Mouse (Mus musculus) testis, postnatal 10 days (tissue): ENCODE data around the gene Exosc5.

Experiments
- DNase-seq: peaks from one replicate; pipeline ENCODE4 v3.0.0; 2021; ENCODE audit warnings: low spot score

Gene Exosc5

DNA sequence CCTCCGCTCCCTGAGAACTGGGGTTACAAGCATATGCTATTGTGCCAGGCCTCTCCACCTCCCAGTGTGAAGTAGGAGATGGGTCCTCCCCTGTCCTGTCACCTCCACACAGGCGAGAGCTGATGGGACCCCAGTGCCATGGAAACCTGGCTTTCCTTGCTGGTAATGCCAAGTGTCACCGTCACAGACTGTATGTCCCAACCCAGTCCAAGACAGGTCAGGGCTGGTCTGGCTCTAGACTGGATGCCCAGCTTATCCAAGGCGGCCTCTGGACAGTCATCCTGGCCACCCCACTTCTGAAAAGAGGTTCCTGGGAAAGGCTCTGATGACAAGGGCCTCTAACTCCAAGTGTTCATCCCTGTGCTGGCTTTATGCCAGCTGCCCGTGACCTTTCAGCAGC, 21.9 kb upstream of the Exosc5 start:
- DNase-seq = no peak

DNA sequence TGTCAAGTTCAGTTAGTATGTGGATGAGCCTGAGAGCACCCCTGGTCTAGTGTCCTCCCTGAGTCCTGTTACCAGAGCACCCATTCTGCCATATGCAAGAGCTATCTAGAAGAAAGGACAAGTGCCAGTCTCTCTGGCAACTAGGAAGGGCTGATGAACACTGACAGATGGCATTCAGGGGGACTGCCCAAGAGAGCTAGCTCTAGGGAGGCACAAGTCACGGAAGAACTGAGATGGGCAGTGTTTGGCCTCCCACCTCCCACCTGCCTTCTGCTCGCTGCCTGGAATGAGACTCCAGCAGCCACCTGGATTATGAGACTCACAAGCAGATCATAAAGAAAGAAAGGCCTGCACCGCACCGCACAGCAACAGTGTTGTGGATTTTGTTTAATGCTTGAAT, 19.2 kb upstream of the Exosc5 start:
- no peak for DNase-seq

DNA sequence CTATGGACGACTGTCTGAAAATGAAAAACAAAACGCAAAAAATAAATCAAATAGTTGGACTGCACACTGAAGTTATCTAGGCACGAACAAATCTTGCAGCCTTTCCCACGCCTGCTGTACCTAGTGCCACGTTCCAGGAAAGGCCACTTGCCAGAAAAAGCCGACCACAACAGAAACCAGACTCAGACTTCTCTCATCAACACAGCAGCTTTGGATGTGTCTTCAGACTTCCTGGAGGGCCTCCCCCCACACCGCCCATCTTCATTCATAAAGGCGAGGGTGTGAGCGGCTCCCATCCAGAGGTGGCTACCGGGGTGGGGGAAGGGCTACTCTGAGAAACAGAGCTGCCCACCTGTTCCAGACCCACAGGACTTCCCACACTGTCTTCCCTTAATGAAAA, 14.8 kb upstream of the Exosc5 start:
- DNase-seq = no peak

DNA sequence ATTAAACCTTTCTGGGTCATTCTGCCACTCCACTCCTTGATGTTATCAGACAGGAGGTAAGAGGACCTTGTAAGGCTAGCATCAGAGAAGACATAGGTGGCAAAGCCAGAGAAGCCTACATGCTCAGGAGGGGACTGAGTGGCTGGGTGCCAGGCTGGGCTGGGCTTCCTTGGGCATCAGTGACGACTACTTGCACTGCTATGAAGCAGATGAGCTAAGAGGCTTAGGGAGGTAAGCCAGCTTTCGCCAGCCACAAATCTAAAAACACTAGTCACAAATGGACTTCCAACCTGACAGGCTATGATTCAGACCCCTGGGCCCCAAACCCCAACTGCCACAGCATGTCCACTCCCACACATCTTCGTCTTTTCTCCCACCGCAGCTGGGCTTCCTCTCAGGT, 14.3 kb upstream of the Exosc5 start:
- DNase-seq = peak; percentile 69

DNA sequence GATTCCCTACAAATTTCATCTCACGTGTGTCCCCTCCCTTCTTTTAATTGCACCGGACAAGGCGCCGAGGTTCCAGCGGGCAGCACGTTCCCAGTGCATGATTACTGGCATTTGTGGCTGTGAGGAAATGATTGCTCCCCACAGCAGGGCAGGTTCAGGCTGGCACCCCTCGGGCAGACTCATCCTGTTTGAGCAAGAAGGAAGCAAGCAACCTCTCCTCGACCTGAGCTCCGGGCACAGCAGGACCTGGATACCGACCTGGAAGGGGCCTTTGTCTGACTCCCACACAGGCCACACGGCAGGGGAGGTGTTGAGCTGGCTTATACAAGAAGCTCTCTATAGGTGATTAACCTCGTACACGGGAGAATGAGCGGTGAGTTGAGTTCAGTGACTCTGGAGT, 13.9 kb upstream of the Exosc5 start:
- DNase-seq = no peak

DNA sequence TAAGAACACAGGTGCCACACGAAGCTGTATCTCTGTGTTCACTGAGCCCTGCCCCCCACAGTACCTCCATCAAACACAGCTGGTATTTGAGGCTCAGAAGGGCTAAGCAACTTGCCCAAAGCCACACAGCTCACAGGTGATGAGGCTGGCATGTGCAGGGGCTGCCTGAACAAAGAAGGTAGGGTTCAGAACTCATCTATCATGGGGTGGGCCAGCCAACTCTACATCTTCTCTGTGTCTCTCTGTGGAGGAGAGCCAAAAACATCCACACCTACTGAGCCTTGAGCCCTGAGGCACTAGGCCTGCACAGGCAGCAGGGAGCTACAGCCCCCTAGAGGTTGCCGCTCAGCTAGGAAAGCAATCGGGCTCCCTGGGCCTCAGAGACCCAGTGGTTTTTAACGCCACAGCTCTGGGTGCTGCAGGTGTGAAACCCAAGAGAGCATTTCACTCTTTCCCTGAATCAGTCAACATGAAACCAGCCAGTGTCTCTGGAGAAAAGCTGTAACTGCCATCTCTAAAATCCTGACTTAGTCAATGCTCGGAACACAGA, 11.3 kb upstream of the Exosc5 start:
- no peak for DNase-seq

DNA sequence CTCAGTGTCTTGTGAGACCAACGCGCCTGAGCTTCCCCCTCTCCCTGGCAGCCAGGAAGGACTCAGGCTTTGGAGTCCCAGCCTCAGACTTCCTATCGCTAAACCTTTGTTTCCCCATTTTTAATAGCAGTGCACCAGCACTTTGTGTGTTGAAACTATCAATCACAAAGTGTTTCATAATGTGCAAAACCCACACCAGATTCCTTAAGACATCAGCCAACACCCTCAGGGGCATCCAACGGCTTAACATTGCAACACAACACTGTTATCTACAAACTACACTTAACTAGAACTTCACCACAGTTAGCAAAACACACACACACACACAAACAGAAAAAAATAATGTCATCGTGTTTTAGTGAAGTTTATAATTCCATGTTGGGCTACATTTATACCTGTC, 9.1 kb upstream of the Exosc5 start:
- no peak for DNase-seq

DNA sequence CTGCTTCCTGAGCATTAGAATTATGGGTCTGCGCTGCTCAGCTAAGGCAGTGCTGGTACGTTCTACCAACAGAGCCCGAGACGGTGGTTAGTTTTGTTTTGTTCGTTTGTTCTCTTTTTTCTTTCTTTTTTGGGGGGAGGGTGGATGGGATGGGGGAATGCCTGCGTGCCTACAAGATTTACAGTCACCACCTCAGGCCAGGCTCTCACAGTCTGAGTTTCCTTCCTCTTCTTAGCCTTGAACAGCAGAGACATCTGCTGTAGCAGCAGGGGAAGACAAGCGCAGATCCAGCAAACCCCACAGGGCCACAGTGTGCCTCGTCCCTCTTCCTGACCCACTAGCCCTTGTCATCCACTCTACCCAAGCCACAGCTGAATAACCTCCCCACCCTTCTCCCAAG, 7.7 kb upstream of the Exosc5 start:
- DNase-seq = no peak

DNA sequence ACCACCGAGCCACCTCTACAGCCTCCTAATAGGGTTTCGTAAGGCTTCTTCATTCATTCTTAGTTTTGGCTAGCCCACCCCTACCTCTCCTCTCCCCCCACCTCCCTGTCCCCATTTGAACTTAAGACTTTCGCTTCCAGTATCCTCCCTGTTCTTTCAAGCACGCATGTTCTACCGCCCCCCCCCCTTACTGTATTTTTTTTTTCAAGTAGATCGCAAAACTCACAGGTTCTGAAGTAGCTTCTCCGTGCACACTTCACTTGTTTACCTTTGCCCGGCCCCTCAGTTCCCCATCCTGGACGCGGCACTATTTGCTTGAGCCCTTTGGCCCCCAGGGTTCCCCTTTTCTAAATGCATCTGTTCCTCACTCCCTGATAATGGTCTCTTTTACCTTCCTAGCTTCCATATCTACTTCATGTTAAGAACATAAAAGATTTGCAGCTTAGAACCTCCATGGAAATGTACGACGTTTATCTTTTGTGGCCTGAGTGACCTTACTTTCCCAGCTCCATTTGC, 6.7 kb upstream of the Exosc5 start:
- no peak for DNase-seq

DNA sequence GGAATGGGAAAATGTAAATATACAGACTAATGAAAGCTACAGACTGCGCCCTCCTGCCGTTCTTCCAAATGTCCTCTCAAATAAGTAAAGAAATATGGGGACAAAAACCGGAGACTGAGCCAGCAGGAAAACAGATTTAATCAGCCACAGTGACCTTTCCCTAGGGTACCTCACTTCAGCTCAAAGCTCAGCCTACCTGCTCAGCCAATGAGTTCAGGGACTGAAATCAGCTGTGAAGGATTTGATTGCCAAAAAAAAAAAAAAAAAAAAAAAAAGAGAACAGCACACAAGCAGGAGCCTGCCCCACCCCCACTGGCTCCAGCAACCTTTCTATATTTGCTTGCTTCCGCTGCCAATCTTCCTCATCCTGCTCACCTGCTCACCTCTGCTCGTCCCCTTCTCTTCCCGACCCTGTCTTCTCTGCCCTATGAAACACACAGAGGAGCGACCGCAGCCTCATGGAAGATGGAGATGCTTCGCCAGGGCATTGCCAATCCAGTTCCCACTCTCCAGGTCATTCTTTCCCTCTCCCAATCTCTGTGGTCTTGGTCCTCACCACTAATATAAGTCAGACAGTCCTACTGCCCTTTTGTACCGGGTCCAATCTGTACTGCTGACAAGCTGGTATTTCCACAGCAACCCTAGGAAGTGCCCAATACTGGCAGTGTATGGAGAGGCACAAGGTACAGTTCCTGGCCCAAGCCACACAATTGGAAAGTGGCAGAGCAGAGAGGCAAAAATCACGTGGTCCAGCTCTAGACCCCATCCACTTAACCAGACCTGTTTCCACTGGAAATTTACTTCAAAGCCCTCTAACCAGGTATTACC, 3.1 kb upstream of the Exosc5 start:
- no peak for DNase-seq

DNA sequence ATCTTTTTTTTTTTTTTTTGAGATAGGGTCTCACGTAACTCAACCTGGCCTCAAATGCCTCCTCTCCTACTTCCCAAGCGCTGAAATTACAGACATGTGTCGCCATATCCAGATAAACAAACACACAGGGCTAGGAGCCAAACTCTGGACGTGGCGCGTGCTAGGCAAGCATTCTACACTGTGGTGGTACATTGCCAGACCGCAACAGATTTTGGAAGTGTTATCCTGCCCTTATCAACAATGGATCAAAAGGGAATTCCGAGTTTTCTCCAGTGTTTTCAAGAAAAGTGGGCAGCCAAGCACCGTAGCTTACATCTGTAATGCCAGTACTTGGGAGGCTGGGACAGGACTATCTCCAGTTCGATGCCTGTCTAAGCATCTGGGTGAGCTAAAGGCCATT, 1.2 kb upstream of the Exosc5 start:
- DNase-seq = no peak

DNA sequence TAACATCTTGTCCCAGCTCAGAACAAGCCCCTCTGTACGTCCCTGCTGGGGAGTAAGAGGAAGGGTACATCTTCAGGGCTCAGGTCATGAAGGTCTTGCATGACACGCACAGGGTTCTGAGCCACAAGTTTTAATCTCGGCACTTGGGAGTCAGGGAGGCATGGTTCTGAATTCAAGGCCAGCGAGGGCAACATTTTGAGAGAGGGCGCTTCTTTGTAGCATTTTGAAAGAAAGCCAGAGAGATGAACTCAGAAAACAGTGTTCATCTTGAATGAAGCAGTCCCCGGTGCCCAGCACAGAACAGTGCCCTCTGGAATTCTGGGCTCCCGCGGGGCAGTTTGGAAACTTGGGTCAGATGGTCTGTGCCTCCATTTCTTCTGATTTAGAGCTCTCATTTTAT, 7.4 kb downstream of the Exosc5 start:
- no peak for DNase-seq

DNA sequence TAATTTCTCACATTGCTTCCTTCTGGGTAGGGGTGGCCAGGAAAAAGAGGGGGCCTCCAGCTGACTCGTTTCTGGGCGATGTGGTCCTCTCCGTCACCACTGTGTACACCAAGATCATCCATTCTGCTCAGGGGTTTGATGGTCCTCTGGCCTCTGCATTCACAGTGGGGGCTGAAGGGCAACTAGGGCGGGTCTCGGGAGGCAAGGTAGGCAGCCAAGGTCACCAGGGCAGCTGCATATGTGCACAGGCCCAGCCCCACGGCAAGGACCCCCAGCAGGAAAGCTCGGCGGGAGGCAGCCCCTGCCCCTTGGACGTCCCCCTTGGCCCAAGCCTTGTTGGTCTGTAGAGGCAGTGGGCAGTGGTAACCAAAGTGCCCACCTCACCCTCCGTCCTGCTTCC, 10.2 kb downstream of the Exosc5 start:
- no peak for DNase-seq

DNA sequence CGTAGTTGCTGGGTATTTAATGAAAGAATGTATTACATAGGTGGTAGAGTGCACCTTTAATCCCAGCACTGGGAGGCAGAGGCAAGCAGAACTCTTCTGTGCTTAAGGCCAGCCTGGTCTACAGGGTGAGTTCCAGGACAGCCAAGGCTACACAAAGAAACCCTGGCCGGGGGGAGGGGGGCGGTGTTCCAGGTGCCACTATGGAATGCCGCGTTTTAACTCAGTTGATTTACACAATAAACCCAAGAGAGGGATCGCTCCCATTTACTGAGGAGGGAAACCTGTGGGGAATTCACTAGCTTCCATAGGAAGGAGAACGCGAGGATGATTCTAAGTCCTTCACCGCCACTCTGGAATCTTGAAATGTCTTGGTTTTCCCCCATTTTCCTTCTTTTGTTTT, 10.7 kb downstream of the Exosc5 start:
- no peak for DNase-seq

DNA sequence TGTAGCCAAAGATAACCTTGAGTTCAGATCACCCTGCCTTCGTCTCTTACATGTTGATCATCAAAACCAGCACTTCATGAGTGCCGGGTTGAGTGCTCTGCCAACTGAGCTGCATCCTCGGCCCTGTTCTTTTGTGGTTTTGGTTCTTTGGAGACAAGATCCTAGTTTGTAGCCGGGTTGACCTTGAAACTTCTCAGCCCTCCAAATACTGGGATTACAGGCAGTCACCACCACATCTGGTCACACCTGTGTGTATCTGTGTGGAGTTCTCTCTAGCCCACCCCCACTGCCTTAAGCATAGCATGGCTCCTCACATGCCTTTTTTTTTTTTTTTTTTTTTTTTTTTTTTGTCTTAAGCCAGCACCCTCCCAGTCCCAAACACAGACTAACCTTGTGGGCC, 11.1 kb downstream of the Exosc5 start:
- DNase-seq = no peak

DNA sequence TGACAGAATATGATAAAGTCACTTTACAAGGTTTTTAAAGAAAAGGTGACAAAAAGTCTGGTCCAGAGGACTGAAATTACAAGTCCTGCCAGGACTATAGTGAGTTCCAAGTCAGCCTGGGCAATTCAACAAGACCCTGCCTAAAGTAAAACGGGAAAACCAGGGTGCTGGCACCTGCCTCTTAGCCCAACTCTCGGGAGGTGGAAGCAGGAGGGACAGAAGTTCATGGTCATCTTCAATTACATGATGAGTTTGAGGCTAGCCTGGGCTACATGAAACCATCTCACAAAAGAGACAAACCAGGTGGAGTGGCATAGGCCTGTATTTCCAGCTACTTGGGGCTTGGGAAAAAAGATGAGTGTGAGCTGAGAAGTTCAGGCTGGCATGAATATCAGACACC, 12.7 kb downstream of the Exosc5 start:
- DNase-seq = no peak

DNA sequence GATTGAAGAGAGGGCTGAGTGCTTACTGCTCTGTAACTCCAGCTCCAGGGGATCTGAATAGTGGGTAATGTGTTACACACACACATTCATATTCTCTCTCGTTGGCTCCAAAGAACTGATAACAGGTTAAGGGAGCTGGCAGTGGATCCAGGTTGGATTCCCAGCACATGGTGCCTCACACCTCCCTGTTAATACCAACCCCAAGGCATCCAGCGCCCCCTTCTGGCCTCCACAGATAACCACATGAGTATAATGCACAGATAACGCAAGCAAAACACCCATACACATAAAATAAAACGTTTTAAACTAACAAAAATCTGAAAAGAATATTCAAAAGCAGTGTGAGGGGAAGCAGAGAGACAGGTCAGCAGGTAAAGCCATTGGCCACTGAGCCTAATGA, 13.5 kb downstream of the Exosc5 start:
- DNase-seq = no peak

DNA sequence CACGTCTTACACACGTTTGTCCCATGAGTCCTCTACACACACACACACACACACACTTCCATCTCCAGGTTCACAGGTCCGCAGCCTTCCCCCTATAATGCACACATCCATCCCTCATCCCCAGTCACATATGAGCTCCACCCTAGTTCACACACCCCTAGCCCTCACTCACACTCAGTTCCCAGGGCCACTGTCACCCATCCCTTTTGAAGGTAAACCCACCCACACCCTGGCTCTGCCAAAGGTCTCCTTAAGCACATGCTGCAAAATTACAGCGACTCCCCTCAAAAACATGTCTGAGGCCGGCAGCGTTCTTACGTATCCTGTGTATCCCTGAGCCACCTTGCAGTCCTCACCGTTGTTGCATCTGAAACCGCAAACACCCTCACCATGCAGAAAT, 15.3 kb downstream of the Exosc5 start:
- no peak for DNase-seq

DNA sequence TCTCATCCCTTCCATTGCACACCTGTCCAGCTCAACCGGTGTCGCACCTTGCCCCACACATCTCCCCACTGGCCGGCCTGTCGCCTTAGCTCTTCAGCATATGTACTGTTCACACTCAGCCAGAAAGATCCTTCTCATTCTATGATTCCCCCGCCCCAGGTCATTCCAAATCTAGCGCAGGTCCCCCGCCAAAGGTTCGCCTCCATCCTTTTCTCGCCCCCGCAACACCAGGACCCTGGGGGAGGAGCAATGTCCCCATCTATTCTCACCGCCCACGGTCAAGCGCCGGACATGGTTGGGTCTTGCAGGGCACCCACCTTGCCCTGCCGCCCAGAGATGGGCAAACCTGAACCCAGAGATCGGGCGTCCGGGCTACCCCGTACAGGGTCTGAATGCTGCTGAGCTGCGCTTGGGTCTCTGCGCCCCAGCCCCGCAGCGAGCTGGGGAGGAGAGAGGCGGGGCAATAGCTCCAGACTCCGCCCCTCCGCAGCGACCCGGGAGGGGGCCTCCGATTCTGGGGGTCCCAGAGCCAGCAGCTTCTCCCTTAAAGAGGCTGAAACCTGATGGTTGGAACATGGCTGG, 15.8 kb downstream of the Exosc5 start, which contains the start of gene Tmem91:
Tmem91 (minus strand) TSS at position 448 of the 582 bp plus-strand sequence.
- no peak for DNase-seq

DNA sequence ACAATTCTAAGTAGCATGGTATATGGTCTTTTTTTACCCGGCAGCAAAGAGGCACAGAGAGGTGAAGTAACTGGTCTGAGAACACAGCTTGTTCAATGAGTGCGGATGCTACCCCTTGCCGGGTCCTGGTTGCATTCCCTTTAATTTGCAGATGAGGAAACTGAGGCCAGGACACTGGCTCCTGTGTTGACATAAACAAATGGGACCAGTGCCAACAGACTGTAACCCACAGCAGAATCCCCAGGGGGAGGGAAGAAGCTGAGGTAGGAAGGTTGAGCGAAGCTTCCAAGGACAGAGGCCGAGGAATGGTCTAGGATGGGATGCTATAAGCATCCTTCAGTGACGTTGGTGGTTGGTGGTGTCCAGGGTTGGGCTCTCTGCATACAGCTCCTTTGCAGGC, 16.4 kb downstream of the Exosc5 start:
- no peak for DNase-seq

DNA sequence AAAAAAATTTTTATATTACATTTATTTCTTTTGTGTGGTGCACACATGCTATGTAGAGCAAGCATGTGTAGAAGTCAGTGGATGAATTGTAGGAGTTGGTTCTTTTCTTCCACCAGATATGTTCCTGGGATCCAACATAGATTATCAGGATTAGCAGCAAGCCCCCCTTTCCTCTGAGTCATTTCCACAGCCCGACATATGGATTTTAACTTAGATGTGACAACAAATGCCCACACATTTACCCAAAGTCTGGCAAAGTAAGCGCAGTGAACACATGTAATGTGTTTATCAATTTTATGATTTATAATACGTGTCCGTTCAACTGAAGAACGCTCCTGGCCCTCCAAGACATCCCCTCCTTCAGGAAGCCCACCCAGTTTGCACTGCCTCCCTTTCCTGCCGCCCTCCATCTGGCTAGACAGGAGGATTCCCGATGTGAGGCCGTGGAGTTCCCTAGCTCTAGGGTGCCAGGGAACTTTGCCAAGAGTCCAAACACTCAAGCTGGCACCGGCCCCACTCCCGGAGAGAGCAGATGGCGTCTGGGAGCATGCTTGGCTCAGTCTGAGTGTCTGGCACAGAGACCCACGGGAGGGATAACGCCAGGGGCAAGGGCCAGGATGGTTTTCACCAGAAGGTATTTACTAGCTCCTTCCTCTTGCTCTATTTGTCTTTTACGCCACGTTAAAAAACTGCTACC, 17.3 kb downstream of the Exosc5 start:
- peak; percentile 90 for DNase-seq

DNA sequence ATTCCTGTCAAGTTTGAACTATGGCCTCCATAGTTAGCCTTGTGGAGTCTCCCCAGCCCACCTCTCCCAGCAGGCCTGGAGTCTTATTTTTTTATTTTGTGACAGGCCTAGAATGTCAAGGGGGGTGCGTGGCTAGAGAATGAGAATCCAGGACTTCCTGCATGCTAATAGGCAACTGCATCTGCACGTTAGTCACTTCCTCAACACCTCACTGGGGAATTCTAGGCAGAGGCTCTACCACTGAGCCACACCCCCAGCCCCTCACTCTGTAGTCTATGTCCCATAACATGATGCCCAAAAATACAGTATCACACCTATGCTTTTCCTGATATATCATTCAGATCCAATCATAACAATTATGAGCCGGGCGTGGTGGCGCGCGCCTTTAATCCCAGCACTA, 18.0 kb downstream of the Exosc5 start:
- DNase-seq = no peak

DNA sequence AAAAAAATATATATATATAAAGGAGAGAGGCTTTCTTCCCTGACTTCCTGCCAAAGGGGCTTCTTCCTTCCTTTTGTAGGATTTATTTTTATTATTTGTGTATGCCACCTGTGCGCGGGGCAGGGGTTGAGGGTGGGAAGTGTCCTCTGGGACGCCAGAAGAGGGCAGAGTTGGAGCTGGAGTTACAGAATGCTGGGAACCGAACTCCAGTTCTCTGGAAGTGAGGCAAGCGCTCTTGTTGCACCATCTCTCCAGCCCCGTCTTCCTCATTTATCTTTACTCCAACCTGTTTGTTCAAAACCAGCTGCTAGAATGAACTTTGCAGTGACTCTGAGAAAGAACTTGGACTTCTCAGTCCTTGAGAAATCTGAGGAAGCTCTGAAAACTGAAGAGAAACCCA, 21.0 kb downstream of the Exosc5 start:
- DNase-seq = no peak
